Mouse (Mus musculus): Measurements from ENCODE around the gene Fam43a. TPM values are rescaled to one million over a fixed set of nuclear protein-coding genes. Genes with fewer than 3 reads are reported as not detected.

The Fam43a gene
- polyA plus RNA-seq, 2 experiments = 1.6 to 2.9 TPM

DNA sequence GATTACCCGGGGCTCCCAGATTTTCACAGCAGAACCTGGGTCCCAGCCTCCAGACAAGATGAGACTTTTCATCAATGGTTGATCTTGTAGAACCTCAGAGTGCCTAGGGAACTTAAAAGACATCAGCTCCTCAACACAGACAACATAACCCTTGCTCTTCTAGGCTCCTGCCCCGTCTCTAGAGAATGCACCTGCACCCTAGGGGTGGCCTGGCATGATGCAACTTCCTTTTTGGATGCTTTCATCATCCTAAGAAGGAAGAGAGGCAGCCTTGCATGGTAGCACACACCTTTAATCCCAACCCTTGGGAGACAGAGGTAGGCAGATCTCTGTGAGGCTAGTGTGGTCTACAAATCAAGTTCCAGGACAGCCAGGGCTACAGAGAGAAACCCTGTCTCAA is 25.1 kb downstream of the Fam43a start:
- no peak overlapping the region for H3K27ac ChIP-seq
- H3K27me3 ChIP-seq (ENCODE audit: control insufficient read depth, insufficient read depth, low read length) = no peaks in the 10 kb centered on the region
- H3K9me3 ChIP-seq (ENCODE audit: control insufficient read depth, low read length) = no peaks in the 10 kb centered on the region
- no peak for DNase-seq (ENCODE audit: low read depth in 3 of 3, low spot score in 3 of 3)
- 0 out of 4 replicates have a peak, but pooled peaks cover 0 to 2% of the 10 kb centered on the region in 2 experiments for H3K4me1 ChIP-seq (replicated peaks; ENCODE audit: control insufficient read depth in 2 of 2, insufficient read depth in 2 of 2, low read length in 1 of 2)
- H3K4me2 ChIP-seq (ENCODE audit: low read depth) = no peak overlapping the region
- no peaks in the 10 kb centered on the region for H3K36me3 ChIP-seq (replicated peaks; ENCODE audit: control insufficient read depth, insufficient read depth, low read depth)
- 39% methylated on average over 2 of the region's 2 CpGs for WGBS (ENCODE audit: insufficient replicate concordance)
- no peak overlapping the region for H3K4me3 ChIP-seq (ENCODE audit: insufficient read depth in 1 of 2, low read depth in 2 of 2, low read length in 2 of 2)
- H3K9ac ChIP-seq (replicated peaks) = no peak overlapping the region
- no peak for TF ChIP-seq CTCF (IDR thresholded peaks at IDR 0.05; ENCODE audit: low read depth)
- no peak for TF ChIP-seq EP300 (IDR thresholded peaks at IDR 0.05; ENCODE audit: low read depth)
- ATAC-seq (ENCODE audit: insufficient read depth) = no peak

DNA sequence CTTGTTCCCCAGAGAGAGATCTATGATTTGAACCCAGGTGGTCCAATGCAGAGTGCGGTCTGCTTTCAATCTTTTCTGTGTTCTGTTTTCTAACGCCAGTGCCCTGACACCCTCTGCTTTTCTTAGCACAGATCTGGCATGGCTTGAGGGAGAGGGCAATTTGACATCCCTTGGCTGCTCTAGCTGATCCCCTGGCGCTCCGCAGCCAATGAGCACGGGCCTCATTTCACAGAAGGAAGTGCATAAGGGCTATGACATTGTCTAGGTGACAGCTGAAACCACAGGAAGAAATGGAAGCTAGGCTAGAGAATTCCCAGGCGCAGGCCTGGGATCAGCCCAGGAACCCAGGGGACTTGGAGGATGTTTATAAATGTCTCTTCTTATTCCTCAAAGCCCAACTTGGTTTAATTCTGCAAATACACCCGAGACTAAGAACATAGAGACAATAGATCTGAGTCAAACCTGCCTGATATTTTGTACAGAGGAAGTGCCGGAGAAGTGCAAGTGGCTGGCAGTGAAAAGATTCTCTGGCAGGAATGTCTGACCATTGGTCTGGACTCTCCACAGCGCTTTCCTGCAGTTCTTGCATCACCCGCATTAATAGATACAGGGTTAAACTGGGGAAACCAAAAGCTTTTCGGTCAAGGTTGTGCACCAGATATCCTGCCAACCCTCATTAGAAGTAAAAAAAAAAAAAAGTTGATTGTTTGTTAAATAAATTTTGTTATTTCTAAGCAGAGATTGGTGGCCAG is 28.2 kb downstream of the Fam43a start:
- Histone ChIP-seq H3K27me3 (ENCODE audit: control insufficient read depth, insufficient read depth, low read length) (no peaks in the 10 kb centered on the region), H3K9me3 (ENCODE audit: control insufficient read depth, low read length) (no peaks in the 10 kb centered on the region), H3K27ac (no peak overlapping the region), H3K36me3 (replicated peaks; ENCODE audit: control insufficient read depth, insufficient read depth, low read depth) (no peaks in the 10 kb centered on the region), H3K4me2 (ENCODE audit: low read depth) (no peak overlapping the region), H3K4me1 (replicated peaks; ENCODE audit: control insufficient read depth in 2 of 2, insufficient read depth in 2 of 2, low read length in 1 of 2) (0 out of 4 replicates have a peak, but pooled peaks cover 0 to 2% of the 10 kb centered on the region in 2 experiments), H3K4me3 (ENCODE audit: insufficient read depth in 1 of 2, low read depth in 2 of 2, low read length in 2 of 2) (no peak overlapping the region), H3K9ac (replicated peaks) (no peak overlapping the region)
- DNase-seq (ENCODE audit: low read depth in 3 of 3, low spot score in 3 of 3) (no peak), ATAC-seq (ENCODE audit: insufficient read depth) (no peak)
- no peak for TF ChIP-seq CTCF (IDR thresholded peaks at IDR 0.05; ENCODE audit: low read depth)
- no peak for TF ChIP-seq EP300 (IDR thresholded peaks at IDR 0.05; ENCODE audit: low read depth)
- WGBS (ENCODE audit: insufficient replicate concordance) = 42% methylated on average over 11 of the region's 11 CpGs

DNA sequence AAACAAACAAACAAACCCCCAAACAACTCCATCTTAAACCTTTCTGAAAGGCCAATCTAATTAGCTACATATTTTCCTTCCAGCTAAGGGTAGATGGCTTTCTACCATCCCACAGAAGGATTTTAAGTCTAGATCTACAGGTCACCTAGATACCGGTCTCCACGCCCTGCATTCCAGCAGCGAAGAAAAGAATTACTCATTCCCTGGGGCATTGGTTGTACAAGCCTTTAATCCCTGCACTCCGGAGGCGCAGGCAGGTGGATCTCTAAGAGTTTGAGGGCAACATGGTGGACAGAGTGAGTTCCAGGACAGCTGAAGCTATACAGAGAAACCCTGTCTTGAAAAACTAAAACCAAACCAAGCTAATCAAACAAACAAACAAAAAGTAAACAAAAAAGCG is 28.9 kb downstream of the Fam43a start:
- H3K4me1 ChIP-seq (replicated peaks; ENCODE audit: control insufficient read depth in 2 of 2, insufficient read depth in 2 of 2, low read length in 1 of 2) = 0 out of 4 replicates have a peak, but pooled peaks cover 0 to 2% of the 10 kb centered on the region in 2 experiments
- no peak overlapping the region for H3K4me3 ChIP-seq (ENCODE audit: insufficient read depth in 1 of 2, low read depth in 2 of 2, low read length in 2 of 2)
- H3K9me3 ChIP-seq (ENCODE audit: control insufficient read depth, low read length) = no peaks in the 10 kb centered on the region
- H3K27me3 ChIP-seq (ENCODE audit: control insufficient read depth, insufficient read depth, low read length) = no peaks in the 10 kb centered on the region
- ATAC-seq (ENCODE audit: insufficient read depth) = no peak
- no peak for DNase-seq (ENCODE audit: low read depth in 3 of 3, low spot score in 3 of 3)
- H3K36me3 ChIP-seq (replicated peaks; ENCODE audit: control insufficient read depth, insufficient read depth, low read depth) = no peaks in the 10 kb centered on the region
- no peak overlapping the region for H3K27ac ChIP-seq
- no peak overlapping the region for H3K4me2 ChIP-seq (ENCODE audit: low read depth)
- no peak overlapping the region for H3K9ac ChIP-seq (replicated peaks)
- no peak for TF ChIP-seq CTCF (IDR thresholded peaks at IDR 0.05; ENCODE audit: low read depth)
- no peak for TF ChIP-seq EP300 (IDR thresholded peaks at IDR 0.05; ENCODE audit: low read depth)
- WGBS (ENCODE audit: insufficient replicate concordance) = 64% methylated on average over 6 of the region's 6 CpGs

DNA sequence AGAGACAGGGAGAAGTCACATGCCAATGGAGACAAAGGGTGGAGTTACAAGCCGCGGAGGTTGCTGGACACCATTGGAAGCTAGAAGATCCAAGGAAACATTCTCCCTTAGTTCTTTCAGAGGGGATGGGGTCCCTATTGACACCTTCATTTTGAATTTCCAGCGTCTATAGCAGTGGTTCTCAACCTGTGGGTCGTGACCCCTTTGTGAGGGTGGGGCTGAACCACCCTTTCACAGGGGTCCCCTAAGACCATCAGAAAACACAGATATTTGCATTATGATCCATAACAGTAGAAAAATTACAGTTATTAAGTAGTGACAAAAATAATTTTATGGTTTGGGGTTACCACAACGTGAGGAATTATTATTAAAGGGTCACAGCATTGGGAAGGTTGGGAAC is 30.0 kb downstream of the Fam43a start:
- Histone ChIP-seq H3K9ac (replicated peaks) (no peak overlapping the region), H3K27ac (no peak overlapping the region), H3K9me3 (ENCODE audit: control insufficient read depth, low read length) (no peaks in the 10 kb centered on the region), H3K4me2 (ENCODE audit: low read depth) (no peak overlapping the region), H3K27me3 (ENCODE audit: control insufficient read depth, insufficient read depth, low read length) (no peaks in the 10 kb centered on the region), H3K4me1 (replicated peaks; ENCODE audit: control insufficient read depth in 2 of 2, insufficient read depth in 2 of 2, low read length in 1 of 2) (0 out of 4 replicates have a peak, but pooled peaks cover 0 to 2% of the 10 kb centered on the region in 2 experiments), H3K4me3 (ENCODE audit: insufficient read depth in 1 of 2, low read depth in 2 of 2, low read length in 2 of 2) (no peak overlapping the region), H3K36me3 (replicated peaks; ENCODE audit: control insufficient read depth, insufficient read depth, low read depth) (no peaks in the 10 kb centered on the region)
- WGBS (ENCODE audit: insufficient replicate concordance) = 61% methylated on average over 5 of the region's 5 CpGs
- ATAC-seq (ENCODE audit: insufficient read depth) (no peak), DNase-seq (ENCODE audit: low read depth in 3 of 3, low spot score in 3 of 3) (no peak)
- no peak for TF ChIP-seq EP300 (IDR thresholded peaks at IDR 0.05; ENCODE audit: low read depth)
- TF ChIP-seq CTCF (IDR thresholded peaks at IDR 0.05; ENCODE audit: low read depth) = no peak

GRCm38 (mm10) chr16:30633906-30634746 is 34.6 kb downstream of the Fam43a start:
- Histone ChIP-seq H3K36me3 (replicated peaks; ENCODE audit: control insufficient read depth, insufficient read depth, low read depth) (no peaks in the 10 kb centered on the region), H3K9me3 (ENCODE audit: control insufficient read depth, low read length) (no peaks in the 10 kb centered on the region), H3K4me3 (ENCODE audit: insufficient read depth in 1 of 2, low read depth in 2 of 2, low read length in 2 of 2) (no peak overlapping the region), H3K27me3 (ENCODE audit: control insufficient read depth, insufficient read depth, low read length) (no peaks in the 10 kb centered on the region), H3K4me2 (ENCODE audit: low read depth) (no peak overlapping the region), H3K27ac (no peak overlapping the region), H3K9ac (replicated peaks) (no peak overlapping the region), H3K4me1 (replicated peaks; ENCODE audit: control insufficient read depth in 2 of 2, insufficient read depth in 2 of 2, low read length in 1 of 2) (no peaks in the 10 kb centered on the region)
- ATAC-seq (ENCODE audit: insufficient read depth) (no peak), DNase-seq (ENCODE audit: low read depth in 3 of 3, low spot score in 3 of 3) (no peak)
- TF ChIP-seq EP300 (IDR thresholded peaks at IDR 0.05; ENCODE audit: low read depth) = no peak
- TF ChIP-seq CTCF (IDR thresholded peaks at IDR 0.05; ENCODE audit: low read depth) = no peak
- WGBS (ENCODE audit: insufficient replicate concordance) = 53% methylated on average over 8 of the region's 8 CpGs
